Mouse (Mus musculus): ENCODE results near the gene Ap3d1.

The Ap3d1 gene

GRCm38 (mm10) chr10:80684214-80684613, 57.9 kb downstream of the Ap3d1 start:
- DNase-seq (ENCODE audit: extremely low spot score, low spot score): no peak

- no peak for DNase-seq (ENCODE audit: extremely low spot score, low spot score)
These were observed 58.4 kb downstream of the Ap3d1 start for GRCm38 (mm10) chr10:80683647-80684046.

GRCm38 (mm10) chr10:80682003-80682402, 60.1 kb downstream of the Ap3d1 start:
- no peak for DNase-seq (ENCODE audit: extremely low spot score, low spot score)

- DNase-seq (ENCODE audit: extremely low spot score, low spot score): no peak
These were observed 61.8 kb downstream of the Ap3d1 start for GRCm38 (mm10) chr10:80680260-80680696.

- no peak for DNase-seq (ENCODE audit: extremely low spot score, low spot score)
These were observed 62.4 kb downstream of the Ap3d1 start for GRCm38 (mm10) chr10:80679556-80680259.

- no peak for DNase-seq (ENCODE audit: extremely low spot score, low spot score)
These were observed 63.3 kb downstream of the Ap3d1 start for GRCm38 (mm10) chr10:80678601-80679377.

GRCm38 (mm10) chr10:80677942-80678436, 64.1 kb downstream of the Ap3d1 start, which contains the start of gene Mknk2:
Gene Mknk2, minus strand, starts transcription at chr10:80678112.
- no peak for DNase-seq (ENCODE audit: extremely low spot score, low spot score)

GRCm38 (mm10) chr10:80677128-80677875, 64.8 kb downstream of the Ap3d1 start:
- DNase-seq (ENCODE audit: extremely low spot score, low spot score): no peak

- peak; percentile 100 for DNase-seq (ENCODE audit: extremely low spot score, low spot score)
These were observed 65.7 kb downstream of the Ap3d1 start for GRCm38 (mm10) chr10:80676198-80676928.

- DNase-seq (ENCODE audit: extremely low spot score, low spot score): peak; percentile 56
These were observed 66.5 kb downstream of the Ap3d1 start for GRCm38 (mm10) chr10:80675405-80676197.

GRCm38 (mm10) chr10:80674851-80675404, 67.1 kb downstream of the Ap3d1 start:
- DNase-seq (ENCODE audit: extremely low spot score, low spot score): no peak

- no peak for DNase-seq (ENCODE audit: extremely low spot score, low spot score)
These were observed 67.8 kb downstream of the Ap3d1 start for GRCm38 (mm10) chr10:80674161-80674711.

GRCm38 (mm10) chr10:80673690-80674089, 68.4 kb downstream of the Ap3d1 start:
- no peak for DNase-seq (ENCODE audit: extremely low spot score, low spot score)

- DNase-seq (ENCODE audit: extremely low spot score, low spot score): no peak
These were observed 70.0 kb downstream of the Ap3d1 start for GRCm38 (mm10) chr10:80671936-80672690.

GRCm38 (mm10) chr10:80671251-80671650, 70.8 kb downstream of the Ap3d1 start:
- no peak for DNase-seq (ENCODE audit: extremely low spot score, low spot score)

- no peak for DNase-seq (ENCODE audit: extremely low spot score, low spot score)
These were observed 71.5 kb downstream of the Ap3d1 start for GRCm38 (mm10) chr10:80670531-80670930.

- DNase-seq (ENCODE audit: extremely low spot score, low spot score): no peak
These were observed 72.2 kb downstream of the Ap3d1 start for GRCm38 (mm10) chr10:80669737-80670485.

GRCm38 (mm10) chr10:80669018-80669417, 73.0 kb downstream of the Ap3d1 start:
- DNase-seq (ENCODE audit: extremely low spot score, low spot score): no peak

Data from neural tube, embryonic 10.5 days (tissue).